Mouse (Mus musculus): Measurements from ENCODE around the gene Glis1. TPM values are rescaled to one million over a fixed set of nuclear protein-coding genes. Genes with fewer than 3 reads are reported as not detected.

Glis1 gene
- 0.98 and 1.7 TPM in 2 replicates for total RNA-seq (2012; rRNA removed)

DNA sequence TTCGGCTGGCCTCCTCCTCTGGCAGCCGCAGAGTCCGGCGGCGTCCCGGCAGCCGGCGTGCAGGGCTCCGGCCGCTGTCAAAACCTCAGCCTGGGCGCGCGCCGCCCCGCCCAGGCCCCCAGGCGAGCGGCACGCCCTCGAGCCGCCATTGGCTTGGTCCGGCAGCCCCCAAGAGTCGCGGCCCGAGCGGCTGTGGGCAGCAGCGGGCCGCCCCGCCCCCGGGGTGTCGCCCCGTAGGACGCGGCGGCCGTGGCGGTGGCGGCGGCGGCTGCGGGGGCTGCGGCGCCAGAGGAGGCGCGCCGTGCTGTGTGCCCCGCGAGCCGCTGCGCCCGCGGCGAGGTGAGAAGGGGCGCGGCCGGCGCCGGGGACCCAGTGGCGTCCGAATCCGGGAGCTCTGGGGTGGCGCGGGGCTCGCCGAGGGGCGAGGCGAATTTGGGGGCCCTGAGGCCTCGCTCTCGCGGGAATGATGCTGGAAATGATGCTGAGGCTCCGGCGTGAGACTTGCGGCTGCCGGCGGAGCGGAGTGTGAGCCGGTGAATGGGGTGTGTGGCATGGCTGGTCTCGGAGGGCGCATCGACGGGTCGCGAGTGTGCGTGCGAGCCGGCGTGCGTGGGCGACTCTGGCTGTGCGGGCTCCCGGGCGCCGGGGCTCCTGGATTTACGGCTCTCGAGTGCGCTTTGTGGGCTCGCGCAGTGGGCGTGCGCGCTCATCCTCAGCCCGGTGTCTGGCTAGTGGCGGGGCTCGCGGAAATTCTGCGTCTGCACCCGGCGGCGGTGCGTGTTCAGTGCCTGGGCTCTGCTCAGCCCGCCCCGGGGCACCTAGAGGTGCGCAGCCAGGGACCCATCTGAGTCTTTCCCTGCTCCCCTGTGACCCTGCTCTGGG, at the start of gene Glis1:
TSS of gene Glis1 (plus strand) at position 236 of the 882 bp plus-strand sequence.
- Histone ChIP-seq H3K27ac (ENCODE audit: insufficient read depth, low read depth, low read length, poor library complexity, severe bottlenecking) (no peak within 1 kb of the TSS), H3K36me3 (ENCODE audit: control insufficient read depth, insufficient read depth, low read length, poor library complexity, severe bottlenecking) (no peaks in the 10 kb centered on the region), H3K9ac (ENCODE audit: insufficient read depth, low read depth, low read length, poor library complexity, severe bottlenecking) (peak within 1 kb of the TSS; percentile 68), H3K4me1 (ENCODE audit: control insufficient read depth in 2 of 2, insufficient read depth in 2 of 2, low read length in 2 of 2, poor library complexity in 1 of 2) (peaks cover 0 to 3% of the 10 kb centered on the region in 2 experiments; a peak in 1 of 4 replicates), H3K4me3 (ENCODE audit: insufficient read depth in 1 of 2, low read depth in 1 of 2, low read length in 2 of 2, poor library complexity in 1 of 2, severe bottlenecking in 1 of 2) (peak within 1 kb of the TSS; percentile 72 to 75), H3K9me3 (ENCODE audit: control insufficient read depth, insufficient read depth, low read depth, low read length) (no peaks in the 10 kb centered on the region)
- TF ChIP-seq CHD2 (IDR thresholded peaks at IDR 0.05; ENCODE audit: low read depth, low read length) (peak; percentile 78), MAFK (IDR thresholded peaks at IDR 0.05; ENCODE audit: insufficient read depth, low read depth, low read length) (no peak)
- no peak for DNase-seq (ENCODE audit: low read depth, low spot score)
- in situ Hi-C loops (cut with MboI; ENCODE audit: low sequenced_read_pairs in 2 of 2, unreplicated experiment in 2 of 2) = no loop called here

- H3K4me3 ChIP-seq (ENCODE audit: insufficient read depth in 1 of 2, low read depth in 1 of 2, low read length in 2 of 2, poor library complexity in 1 of 2, severe bottlenecking in 1 of 2) = no peak overlapping the region
- TF ChIP-seq ZNF384 (IDR thresholded peaks at IDR 0.05; ENCODE audit: low read depth, low read length) (no peak), ZC3H11A (IDR thresholded peaks at IDR 0.05; ENCODE audit: borderline replicate concordance, low read depth, low read length) (no peak), CHD2 (IDR thresholded peaks at IDR 0.05; ENCODE audit: low read depth, low read length) (no peak), HCFC1 (IDR thresholded peaks at IDR 0.05; ENCODE audit: borderline replicate concordance, insufficient read depth, low read length) (no peak), MAFK (IDR thresholded peaks at IDR 0.05; ENCODE audit: insufficient read depth, low read depth, low read length) (no peak)
- H3K4me1 ChIP-seq (ENCODE audit: control insufficient read depth in 2 of 2, insufficient read depth in 2 of 2, low read length in 2 of 2, poor library complexity in 1 of 2) = no peaks in the 10 kb centered on the region
- no peaks in the 10 kb centered on the region for H3K9me3 ChIP-seq (ENCODE audit: control insufficient read depth, insufficient read depth, low read depth, low read length)
- H3K9ac ChIP-seq (ENCODE audit: insufficient read depth, low read depth, low read length, poor library complexity, severe bottlenecking) = no peak overlapping the region
- H3K27ac ChIP-seq (ENCODE audit: insufficient read depth, low read depth, low read length, poor library complexity, severe bottlenecking) = no peak overlapping the region
- peaks cover 41% of the 10 kb centered on the region for H3K36me3 ChIP-seq (ENCODE audit: control insufficient read depth, insufficient read depth, low read length, poor library complexity, severe bottlenecking)
- in situ Hi-C loops (cut with MboI; ENCODE audit: low sequenced_read_pairs in 2 of 2, unreplicated experiment in 2 of 2) = no loop called here
- no peak for DNase-seq (ENCODE audit: low read depth, low spot score)
Observed at GRCm38 (mm10) chr4:107387038-107387437, 47.4 kb upstream of the Glis1 start.

DNA sequence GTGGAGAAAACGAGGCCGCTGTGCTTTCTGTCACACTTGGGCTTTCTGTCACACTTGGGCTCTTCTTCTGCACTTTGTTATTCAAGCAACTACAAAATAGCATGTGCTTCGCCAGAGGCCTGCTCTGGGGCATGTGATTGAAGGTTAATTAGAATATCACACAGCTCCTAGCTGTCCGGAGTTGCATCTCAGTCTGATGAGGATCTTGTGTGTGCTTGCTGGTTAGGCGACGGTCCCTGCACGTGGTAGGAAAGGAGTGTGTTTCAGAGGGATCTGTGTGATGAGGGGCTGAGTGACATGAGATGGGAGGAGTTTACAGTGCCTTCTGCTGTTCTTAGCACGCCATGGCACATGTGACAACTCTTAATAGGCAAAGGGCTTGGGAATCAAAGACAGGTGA, 46.9 kb upstream of the Glis1 start:
- Histone ChIP-seq H3K36me3 (ENCODE audit: control insufficient read depth, insufficient read depth, low read length, poor library complexity, severe bottlenecking) (peaks cover 44% of the 10 kb centered on the region), H3K9ac (ENCODE audit: insufficient read depth, low read depth, low read length, poor library complexity, severe bottlenecking) (no peak overlapping the region), H3K4me3 (ENCODE audit: insufficient read depth in 1 of 2, low read depth in 1 of 2, low read length in 2 of 2, poor library complexity in 1 of 2, severe bottlenecking in 1 of 2) (no peak overlapping the region), H3K27ac (ENCODE audit: insufficient read depth, low read depth, low read length, poor library complexity, severe bottlenecking) (no peak overlapping the region), H3K9me3 (ENCODE audit: control insufficient read depth, insufficient read depth, low read depth, low read length) (no peaks in the 10 kb centered on the region), H3K4me1 (ENCODE audit: control insufficient read depth in 2 of 2, insufficient read depth in 2 of 2, low read length in 2 of 2, poor library complexity in 1 of 2) (no peaks in the 10 kb centered on the region)
- TF ChIP-seq ZC3H11A (IDR thresholded peaks at IDR 0.05; ENCODE audit: borderline replicate concordance, low read depth, low read length) = no peak
- no peak for TF ChIP-seq HCFC1 (IDR thresholded peaks at IDR 0.05; ENCODE audit: borderline replicate concordance, insufficient read depth, low read length)
- TF ChIP-seq CHD2 (IDR thresholded peaks at IDR 0.05; ENCODE audit: low read depth, low read length) = no peak
- TF ChIP-seq ZNF384 (IDR thresholded peaks at IDR 0.05; ENCODE audit: low read depth, low read length) = no peak
- no peak for TF ChIP-seq MAFK (IDR thresholded peaks at IDR 0.05; ENCODE audit: insufficient read depth, low read depth, low read length)
- in situ Hi-C loops (cut with MboI; ENCODE audit: low sequenced_read_pairs in 2 of 2, unreplicated experiment in 2 of 2) = no loop called here
- no peak for DNase-seq (ENCODE audit: low read depth, low spot score)

DNA sequence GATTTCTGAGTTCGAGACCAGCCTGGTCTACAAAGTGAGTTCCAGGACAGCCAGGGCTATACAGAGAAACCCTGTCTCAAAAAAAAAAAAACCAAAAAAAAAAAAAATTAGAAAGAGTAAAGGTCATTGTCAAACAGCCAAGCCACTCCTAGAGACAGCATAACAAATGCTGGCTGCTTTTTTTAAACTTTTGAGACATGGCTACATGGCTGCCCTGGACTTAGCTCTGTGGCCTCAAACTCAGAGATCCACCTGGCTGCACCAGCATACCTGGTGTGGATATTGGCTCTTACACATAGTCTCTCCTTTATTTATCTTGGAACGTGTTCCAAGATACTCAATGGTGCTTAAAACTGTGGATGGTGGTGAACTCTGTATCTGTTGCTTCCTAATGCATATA, 46.1 kb upstream of the Glis1 start:
- Histone ChIP-seq H3K4me1 (ENCODE audit: control insufficient read depth in 2 of 2, insufficient read depth in 2 of 2, low read length in 2 of 2, poor library complexity in 1 of 2) (no peaks in the 10 kb centered on the region), H3K36me3 (ENCODE audit: control insufficient read depth, insufficient read depth, low read length, poor library complexity, severe bottlenecking) (peaks cover 42% of the 10 kb centered on the region), H3K27ac (ENCODE audit: insufficient read depth, low read depth, low read length, poor library complexity, severe bottlenecking) (no peak overlapping the region), H3K4me3 (ENCODE audit: insufficient read depth in 1 of 2, low read depth in 1 of 2, low read length in 2 of 2, poor library complexity in 1 of 2, severe bottlenecking in 1 of 2) (no peak overlapping the region), H3K9ac (ENCODE audit: insufficient read depth, low read depth, low read length, poor library complexity, severe bottlenecking) (no peak overlapping the region), H3K9me3 (ENCODE audit: control insufficient read depth, insufficient read depth, low read depth, low read length) (no peaks in the 10 kb centered on the region)
- TF ChIP-seq HCFC1 (IDR thresholded peaks at IDR 0.05; ENCODE audit: borderline replicate concordance, insufficient read depth, low read length) = no peak
- TF ChIP-seq ZC3H11A (IDR thresholded peaks at IDR 0.05; ENCODE audit: borderline replicate concordance, low read depth, low read length) = no peak
- no peak for TF ChIP-seq MAFK (IDR thresholded peaks at IDR 0.05; ENCODE audit: insufficient read depth, low read depth, low read length)
- TF ChIP-seq CHD2 (IDR thresholded peaks at IDR 0.05; ENCODE audit: low read depth, low read length) = no peak
- TF ChIP-seq ZNF384 (IDR thresholded peaks at IDR 0.05; ENCODE audit: low read depth, low read length) = no peak
- DNase-seq (ENCODE audit: low read depth, low spot score) = no peak
- in situ Hi-C loops (cut with MboI; ENCODE audit: low sequenced_read_pairs in 2 of 2, unreplicated experiment in 2 of 2) = no loop called here

Measured in ES-E14 (cell line).